Mouse (Mus musculus): ENCODE measurements around the gene AC140267.1.

Gene AC140267.1

DNA sequence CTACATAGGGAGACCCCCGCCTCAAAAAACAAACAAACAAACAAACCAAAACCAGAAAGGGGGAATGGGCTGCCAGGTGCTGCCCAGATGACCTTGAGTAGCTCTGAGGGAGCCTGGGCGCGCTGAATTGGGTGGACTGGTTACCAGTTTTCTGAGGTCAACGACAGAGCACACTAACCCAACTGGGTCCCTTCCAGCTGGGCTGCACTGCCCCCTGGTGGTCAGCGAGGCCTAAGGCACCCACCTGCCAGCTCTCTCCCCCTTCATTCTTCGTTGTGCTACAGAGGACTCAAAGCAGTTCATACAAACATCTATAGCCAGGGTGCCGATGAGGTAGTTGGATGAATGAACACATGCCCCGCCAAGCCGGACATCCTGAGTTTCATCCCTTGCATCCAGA lies 10.4 kb upstream of the AC140267.1 start:
- in situ Hi-C loops (cut with MboI; ENCODE audit: unreplicated experiment in 2 of 2): loop anchor here (5.0 to 10.0 kb wide), 3 partner anchors 37 to 1000 kb away; partner anchors contain the start of genes Gm49486 (in 1 of the 2), Pick1 (in 1 of the 2), Rpl3 (in 1 of the 2) and Rps19bp1 (in 1 of the 2)

DNA sequence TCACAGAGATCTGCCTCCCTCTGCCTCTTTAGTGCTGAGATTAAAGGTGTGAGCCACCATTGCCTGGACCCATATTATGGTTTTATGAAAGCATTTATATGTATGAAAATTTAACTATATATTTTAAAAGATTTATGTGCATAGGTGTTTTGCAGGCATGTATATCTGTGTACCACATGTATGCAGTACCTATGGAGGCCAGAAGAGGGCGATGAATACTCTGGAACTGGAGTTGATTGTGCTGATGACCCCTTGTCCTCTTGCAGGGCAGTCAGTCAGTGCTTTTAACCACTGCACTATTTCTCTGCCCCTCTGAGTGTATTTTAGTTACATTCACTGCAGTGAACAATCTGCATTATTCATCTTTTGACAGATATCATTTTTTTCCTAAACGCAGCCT lies 9.8 kb upstream of the AC140267.1 start:
- in situ Hi-C loops (cut with MboI; ENCODE audit: unreplicated experiment in 2 of 2): loop anchor here (5.0 to 10.0 kb wide), 3 partner anchors 37 to 1001 kb away; partner anchors contain the start of genes Gm49486 (in 1 of the 2), Pick1 (in 1 of the 2), Rpl3 (in 1 of the 2) and Rps19bp1 (in 1 of the 2)

DNA sequence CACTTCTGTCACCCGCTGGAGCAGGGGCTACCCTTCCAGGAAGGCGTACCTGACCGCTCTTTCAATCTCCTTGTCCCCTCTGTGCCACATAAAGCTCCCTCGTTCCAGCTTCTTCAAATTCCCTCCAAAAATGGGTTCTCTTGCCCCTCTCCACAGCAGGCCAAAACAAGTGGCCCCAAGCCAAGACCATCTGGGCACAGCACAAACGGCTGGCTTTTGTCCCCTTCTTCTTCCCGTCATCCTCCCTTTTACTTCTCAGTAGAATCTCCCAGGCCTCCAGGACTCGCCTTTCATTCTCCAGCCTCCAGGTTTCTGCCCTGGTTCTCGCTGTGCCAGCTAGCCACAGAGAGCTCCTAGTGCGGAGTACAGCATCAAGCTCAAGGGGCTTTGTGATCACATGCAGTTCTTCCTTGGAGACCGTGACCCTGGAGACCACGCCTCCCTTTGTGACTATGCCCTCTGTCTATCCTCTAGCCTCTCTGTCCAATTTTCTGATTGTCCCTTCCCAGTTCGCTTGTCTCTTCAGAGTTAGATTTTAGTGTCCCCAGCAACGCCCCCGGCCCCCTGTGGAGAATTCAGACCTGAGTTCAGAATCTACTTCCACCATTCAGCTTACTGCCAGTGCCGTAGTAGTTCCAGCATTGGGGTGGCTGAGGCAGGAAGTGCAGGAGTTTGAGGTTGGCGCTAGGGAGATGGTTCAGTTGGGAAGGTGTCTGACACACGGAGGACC lies 7.4 kb upstream of the AC140267.1 start:
- in situ Hi-C loops (cut with MboI; ENCODE audit: unreplicated experiment in 2 of 2): loop anchor here (5.0 to 10.0 kb wide), 3 partner anchors 34 to 1003 kb away; partner anchors contain the start of genes Gm49486 (in 1 of the 2), Pick1 (in 1 of the 2), Rpl3 (in 1 of the 2) and Rps19bp1 (in 1 of the 2)

DNA sequence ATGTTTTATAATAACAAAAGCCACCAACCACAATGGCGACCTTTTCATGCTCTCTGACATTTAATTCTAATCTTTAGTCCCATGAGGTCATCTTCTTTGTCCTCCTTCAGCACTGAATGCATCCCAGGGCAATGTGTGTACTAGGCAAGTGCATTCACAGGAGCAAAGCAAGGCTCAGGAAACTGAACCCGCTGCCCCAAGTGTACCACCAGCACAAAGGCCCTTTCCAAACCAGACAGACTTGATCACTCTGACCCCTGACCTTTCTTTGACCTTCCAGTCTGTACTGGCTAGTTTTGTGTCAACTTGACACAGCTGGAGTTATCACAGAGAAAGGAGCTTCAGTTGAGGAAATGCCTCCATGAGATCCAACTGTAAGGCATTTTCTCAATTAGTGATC lies 3.3 kb upstream of the AC140267.1 start:
- in situ Hi-C loops (cut with MboI; ENCODE audit: unreplicated experiment in 2 of 2): no loop called here

DNA sequence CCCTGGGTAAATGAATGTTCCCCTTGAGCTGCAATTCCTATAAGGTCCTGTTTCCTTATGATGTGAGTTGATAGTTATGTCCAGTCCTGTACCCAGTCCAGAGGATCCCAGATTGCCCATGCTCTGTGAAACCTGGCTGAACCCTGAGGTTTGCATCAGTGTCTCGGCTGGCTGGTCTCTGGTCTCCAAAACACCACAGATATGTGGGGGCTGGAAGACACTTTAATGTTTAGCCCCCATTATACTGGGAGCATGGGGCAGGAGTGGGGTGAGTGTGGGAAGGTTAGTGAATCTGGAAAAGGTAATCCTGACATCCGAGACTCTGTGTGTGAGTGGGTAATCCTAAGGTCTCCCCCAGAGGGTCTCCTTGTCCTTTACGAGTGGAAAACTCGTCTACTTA lies 2.6 kb upstream of the AC140267.1 start:
- in situ Hi-C loops (cut with MboI; ENCODE audit: unreplicated experiment in 2 of 2): no loop called here

DNA sequence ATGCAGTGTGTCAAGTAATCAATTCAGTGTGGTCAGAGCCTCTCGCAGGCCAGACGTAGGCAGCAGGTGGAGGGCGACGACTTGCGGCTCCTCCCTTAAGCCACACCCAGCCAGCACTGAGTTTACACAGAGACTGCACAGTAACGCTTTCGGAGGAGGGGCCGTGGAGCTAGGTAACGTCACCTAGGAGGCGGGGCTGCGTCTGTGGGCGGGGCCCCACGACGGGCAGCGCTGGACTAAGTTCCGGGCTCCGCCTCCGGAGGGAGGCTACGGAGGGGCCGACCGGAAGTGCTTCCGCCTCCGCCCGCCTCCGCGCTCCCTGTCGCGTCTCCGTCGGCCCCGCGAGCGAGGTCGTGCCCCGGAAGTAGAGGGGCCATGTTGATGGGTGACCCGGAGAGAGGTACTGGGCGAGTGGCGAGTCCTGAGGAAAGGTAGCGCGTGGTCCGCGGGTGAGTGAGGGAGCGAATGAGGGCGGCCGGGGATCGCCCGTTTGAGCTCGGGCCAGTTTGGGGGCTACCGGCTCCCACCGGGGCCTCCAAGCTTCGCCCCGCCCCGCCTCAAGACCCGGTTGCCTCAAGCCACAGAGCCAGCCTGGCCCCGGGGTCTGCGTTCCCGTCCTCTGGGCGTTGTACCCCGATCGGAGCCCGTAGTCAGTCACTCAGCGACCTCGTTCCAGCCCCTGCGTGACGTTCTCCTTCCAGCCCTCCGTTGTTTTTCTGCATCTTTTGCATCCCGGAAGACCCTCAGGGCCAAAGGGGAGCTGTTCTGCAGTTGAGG lies 1.7 kb upstream of the AC140267.1 start, which contains the start of gene Mief1:
Gene Mief1 (plus strand): TSS at position 286 of the 777 bp plus-strand sequence.
- in situ Hi-C loops (cut with MboI; ENCODE audit: unreplicated experiment in 2 of 2): no loop called here

DNA sequence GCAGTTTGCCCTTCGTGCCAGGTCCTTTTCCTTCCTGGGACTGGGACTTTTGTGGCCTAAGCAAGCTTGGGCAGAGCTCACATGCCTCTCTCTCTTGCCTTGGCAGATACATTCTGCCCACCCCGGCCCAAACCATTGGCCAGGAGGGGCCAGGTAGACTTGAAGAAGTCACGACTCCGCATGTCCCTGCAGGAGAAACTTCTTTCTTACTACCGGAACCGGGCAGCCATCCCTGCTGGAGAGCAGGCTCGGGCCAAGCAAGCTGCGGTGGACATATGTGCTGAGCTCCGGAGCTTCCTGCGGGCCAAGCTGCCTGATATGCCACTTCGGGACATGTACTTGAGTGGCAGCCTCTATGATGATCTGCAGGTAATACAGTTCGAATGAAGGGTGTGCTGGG lies 12.5 kb downstream of the AC140267.1 start:
- in situ Hi-C loops (cut with MboI; ENCODE audit: unreplicated experiment in 2 of 2): no loop called here

DNA sequence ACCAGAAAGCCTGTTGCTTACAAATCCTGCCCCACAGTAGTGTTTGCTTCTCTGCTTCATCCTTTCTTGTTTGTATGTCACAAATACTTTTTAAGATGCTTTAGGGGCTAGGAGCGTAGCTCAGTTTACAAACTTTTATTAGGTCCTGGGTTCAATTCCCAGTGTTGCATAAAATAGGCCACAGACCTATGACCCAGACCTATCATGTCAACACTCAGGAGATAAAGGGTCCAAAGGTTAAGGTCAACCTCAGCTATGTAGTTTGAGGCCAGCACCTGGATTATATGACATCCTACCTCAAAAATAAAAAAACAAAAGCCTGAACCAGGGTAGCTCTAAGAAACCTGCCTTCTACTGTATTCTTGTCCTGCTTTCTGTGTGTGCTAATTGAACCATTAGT lies 13.0 kb downstream of the AC140267.1 start:
- in situ Hi-C loops (cut with MboI; ENCODE audit: unreplicated experiment in 2 of 2): no loop called here

DNA sequence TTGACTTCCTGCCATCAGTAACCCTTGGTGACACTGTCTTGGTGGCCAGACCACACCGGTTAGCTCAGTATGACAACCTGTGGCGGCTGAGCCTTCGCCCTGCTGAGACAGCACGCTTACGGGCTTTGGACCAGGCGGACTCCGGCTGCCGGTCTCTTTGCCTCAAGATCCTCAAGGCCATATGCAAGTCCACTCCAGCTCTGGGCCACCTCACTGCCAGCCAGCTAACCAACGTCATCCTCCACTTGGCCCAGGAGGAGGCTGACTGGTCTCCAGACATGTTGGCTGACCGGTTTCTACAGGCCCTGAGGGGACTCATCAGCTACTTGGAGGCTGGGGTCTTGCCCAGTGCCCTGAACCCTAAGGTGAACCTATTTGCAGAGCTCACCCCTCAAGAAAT lies 14.0 kb downstream of the AC140267.1 start:
- in situ Hi-C loops (cut with MboI; ENCODE audit: unreplicated experiment in 2 of 2): loop anchor here (25.0 kb wide), 2 partner anchors 688 to 1113 kb away; partner anchors contain the start of genes Adsl (in 1 of the 2) and Slc25a17 (in 1 of the 2)

DNA sequence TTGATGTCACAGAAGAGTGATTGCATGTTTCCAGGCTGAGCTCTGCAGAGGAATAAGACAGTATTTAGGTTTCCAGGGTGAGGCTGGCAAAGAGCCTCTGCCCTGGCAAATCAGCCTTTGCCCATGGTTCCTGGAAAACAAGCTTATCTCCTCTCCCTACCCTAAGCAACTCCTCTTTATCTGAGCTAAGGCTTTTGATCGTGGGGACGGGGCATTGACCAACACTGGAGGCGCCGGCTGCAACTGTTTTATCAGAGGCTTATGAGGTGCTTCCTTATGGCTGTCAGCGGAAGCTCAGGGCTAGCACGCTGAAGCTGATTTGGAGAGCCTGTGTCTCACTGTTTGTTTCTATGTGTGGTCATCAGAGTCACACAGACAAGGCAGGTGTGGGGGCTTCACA lies 15.0 kb downstream of the AC140267.1 start:
- in situ Hi-C loops (cut with MboI; ENCODE audit: unreplicated experiment in 2 of 2): loop anchor here (25.0 kb wide), 2 partner anchors 687 to 1112 kb away; partner anchors contain the start of genes Adsl (in 1 of the 2) and Slc25a17 (in 1 of the 2)

DNA sequence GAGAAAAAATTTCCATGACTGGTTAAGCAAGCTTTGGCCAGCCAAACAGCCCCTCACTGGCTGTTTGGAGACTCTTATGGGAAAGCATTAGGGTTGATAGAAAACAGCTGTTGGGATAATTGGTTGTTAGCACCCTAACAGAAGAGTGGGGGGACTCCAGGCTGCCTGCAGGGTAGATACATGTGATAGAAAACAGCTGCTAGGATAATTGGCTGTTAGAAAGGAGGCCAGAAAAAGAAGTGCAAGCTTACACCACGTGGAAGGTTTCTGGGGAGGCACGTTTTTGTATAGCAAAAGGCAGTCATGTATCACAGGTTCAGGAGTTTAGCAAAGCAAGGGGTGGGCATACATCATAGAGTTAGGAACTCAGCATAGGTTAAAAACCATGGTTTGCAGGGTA lies 17.9 kb downstream of the AC140267.1 start:
- in situ Hi-C loops (cut with MboI; ENCODE audit: unreplicated experiment in 2 of 2): loop anchor here (25.0 kb wide), 2 partner anchors 684 to 1109 kb away; partner anchors contain the start of genes Adsl (in 1 of the 2) and Slc25a17 (in 1 of the 2)

DNA sequence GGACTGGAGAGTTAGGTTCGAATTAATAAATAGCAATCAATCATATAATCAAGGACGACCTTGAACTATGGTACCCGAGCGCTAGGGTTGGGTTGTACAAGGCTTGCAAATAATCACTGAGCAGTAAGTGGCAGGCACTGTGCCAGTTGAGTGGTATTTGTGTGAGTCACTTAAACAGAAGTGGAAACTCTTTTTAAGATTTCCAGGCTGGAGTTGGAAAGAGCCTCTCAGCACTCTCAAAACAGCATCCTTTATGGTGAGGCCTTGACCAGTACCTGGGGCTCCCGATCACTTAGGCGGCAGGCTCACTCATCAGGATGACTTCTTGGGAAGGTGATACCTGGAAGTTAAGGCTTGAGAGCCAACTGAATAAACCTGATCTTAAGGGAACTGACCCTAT lies 18.6 kb downstream of the AC140267.1 start:
- in situ Hi-C loops (cut with MboI; ENCODE audit: unreplicated experiment in 2 of 2): loop anchor here (25.0 kb wide), 2 partner anchors 683 to 1108 kb away; partner anchors contain the start of genes Adsl (in 1 of the 2) and Slc25a17 (in 1 of the 2)

DNA sequence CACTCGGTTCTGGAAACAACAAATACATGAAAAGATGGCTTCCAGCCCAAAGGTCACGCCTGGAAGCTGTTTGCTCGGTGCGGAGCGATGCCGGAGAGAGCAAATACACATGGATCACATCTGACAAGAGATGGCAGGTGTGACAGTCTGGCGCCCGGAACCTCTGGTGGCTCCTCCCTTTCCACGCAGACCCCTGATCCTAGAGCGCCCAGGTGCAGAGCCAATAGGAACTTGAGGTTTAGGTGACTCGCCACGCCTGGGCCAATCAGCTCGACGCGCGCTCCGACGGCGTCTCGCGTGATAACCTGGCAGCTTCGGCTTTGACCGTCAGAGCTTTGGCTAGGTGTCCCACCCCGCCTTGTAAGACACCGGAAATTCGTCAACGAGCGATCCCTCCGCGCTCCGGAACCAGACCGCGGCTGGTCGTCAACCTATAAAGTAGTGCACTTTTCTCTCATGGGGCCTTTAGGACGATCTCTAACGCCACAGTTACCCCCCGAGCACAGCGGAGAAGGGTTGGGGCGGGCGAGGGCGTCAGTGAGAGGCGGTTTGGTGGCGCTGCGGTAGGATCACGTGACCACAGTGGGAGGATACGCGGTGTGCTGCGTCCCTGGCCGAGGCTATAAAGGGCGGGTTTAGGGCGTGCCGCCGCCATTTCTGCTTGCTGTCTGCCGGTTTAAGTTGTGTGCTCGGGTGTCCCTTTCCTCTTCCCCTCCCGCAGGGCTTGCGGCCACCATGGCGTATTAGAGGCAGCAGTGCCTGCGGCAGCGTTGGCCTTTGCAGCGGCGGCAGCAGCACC lies 19.4 kb downstream of the AC140267.1 start, which contains the start of gene Atf4:
Gene Atf4 (plus strand): TSS at position 338 of the 799 bp plus-strand sequence.
- in situ Hi-C loops (cut with MboI; ENCODE audit: unreplicated experiment in 2 of 2): loop anchor here (25.0 kb wide), 2 partner anchors 682 to 1107 kb away; partner anchors contain the start of genes Adsl (in 1 of the 2) and Slc25a17 (in 1 of the 2)

DNA sequence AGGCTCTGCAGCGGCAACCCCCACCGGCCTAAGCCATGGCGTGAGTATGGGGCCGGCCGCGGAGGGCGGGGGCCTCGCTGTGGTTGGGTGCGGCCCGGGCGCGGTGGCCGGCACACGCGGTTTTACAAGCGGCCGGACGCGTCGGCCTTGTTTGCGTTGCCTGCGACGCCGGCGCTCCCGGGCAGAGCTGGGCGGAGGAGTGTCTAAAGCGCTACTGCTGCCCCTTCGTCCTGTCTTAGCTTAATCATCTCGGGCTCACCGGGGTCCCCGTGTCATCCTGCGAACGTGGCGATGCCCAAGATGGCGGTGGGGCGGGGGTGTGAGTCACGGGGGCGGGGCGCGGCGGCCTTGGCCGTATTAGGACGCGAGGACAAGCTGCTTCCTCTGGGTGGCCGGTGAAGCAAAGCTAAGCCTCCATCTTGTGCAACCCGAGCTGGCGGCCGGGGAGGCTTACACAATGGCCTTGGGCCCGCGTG lies 20.0 kb downstream of the AC140267.1 start:
- in situ Hi-C loops (cut with MboI; ENCODE audit: unreplicated experiment in 2 of 2): loop anchor here (25.0 kb wide), 2 partner anchors 682 to 1107 kb away; partner anchors contain the start of genes Adsl (in 1 of the 2) and Slc25a17 (in 1 of the 2)

DNA sequence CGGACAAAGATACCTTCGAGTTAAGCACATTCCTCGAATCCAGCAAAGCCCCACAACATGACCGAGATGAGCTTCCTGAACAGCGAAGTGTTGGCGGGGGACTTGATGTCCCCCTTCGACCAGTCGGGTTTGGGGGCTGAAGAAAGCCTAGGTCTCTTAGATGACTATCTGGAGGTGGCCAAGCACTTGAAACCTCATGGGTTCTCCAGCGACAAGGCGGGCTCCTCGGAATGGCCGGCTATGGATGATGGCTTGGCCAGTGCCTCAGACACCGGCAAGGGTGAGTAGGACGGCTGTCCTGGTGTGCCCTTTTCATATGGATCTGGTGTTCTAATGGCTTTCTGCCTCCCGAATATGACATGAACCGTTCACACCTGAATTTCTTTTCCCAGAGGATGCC lies 20.6 kb downstream of the AC140267.1 start:
- in situ Hi-C loops (cut with MboI; ENCODE audit: unreplicated experiment in 2 of 2): loop anchor here (25.0 kb wide), 2 partner anchors 681 to 1106 kb away; partner anchors contain the start of genes Adsl (in 1 of the 2) and Slc25a17 (in 1 of the 2)

DNA sequence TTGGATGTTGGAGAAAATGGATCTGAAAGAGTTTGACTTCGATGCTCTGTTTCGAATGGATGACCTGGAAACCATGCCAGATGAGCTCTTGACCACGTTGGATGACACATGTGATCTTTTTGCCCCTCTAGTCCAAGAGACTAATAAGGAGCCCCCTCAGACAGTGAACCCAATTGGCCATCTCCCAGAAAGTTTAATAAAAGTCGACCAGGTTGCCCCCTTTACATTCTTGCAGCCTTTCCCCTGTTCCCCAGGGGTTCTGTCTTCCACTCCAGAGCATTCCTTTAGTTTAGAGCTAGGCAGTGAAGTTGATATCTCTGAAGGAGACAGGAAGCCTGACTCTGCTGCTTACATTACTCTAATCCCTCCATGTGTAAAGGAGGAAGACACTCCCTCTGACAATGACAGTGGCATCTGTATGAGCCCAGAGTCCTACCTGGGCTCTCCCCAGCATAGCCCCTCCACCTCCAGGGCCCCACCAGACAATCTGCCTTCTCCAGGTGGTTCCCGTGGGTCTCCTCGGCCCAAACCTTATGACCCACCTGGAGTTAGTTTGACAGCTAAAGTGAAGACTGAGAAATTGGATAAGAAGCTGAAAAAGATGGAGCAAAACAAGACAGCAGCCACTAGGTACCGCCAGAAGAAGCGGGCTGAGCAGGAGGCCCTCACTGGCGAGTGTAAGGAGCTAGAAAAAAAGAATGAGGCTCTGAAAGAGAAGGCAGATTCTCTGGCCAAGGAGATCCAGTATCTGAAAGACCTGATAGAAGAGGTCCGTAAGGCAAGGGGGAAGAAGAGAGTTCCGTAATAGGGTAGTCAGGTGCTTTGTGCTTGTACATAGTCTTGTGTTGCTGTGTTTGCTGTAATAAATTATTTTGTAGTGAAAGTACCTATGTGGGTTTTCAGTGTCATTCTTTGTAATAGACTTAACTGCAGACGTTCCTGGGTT lies 21.3 kb downstream of the AC140267.1 start:
- in situ Hi-C loops (cut with MboI; ENCODE audit: unreplicated experiment in 2 of 2): loop anchor here (25.0 kb wide), 2 partner anchors 680 to 1105 kb away; partner anchors contain the start of genes Adsl (in 1 of the 2) and Slc25a17 (in 1 of the 2)

DNA sequence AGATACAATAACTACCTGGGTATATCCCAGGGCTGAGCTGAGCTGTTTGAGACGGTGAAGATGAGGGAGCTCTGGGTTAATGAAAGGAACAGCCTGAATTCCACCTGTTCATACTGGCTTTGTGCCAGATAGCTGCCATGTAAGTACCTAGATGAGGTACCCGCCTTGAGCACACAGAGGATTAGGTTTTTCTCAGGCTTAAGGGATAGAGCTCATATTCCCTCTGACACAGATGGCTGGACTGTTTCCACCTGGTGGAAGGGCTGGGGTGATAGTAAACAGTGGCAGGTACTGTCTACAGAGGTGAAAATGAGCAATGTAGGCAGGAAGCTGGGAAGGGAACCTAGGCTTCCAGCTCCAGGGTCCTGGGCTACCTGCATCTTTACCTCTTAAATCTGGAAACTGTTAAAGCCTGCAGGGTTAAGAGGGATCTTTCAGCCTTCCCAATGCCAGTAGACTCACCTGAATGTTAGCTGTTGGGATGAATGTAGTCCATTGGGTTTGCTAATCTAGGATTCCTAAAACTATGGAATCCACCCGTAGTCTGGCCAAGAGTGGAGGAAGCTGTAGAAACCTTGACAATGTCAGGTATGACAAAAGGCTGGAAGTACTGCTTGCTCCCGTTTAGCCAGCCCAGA lies 22.1 kb downstream of the AC140267.1 start:
- in situ Hi-C loops (cut with MboI; ENCODE audit: unreplicated experiment in 2 of 2): loop anchor here (25.0 kb wide), 2 partner anchors 680 to 1105 kb away; partner anchors contain the start of genes Adsl (in 1 of the 2) and Slc25a17 (in 1 of the 2)

All from v-Abl transformed pro-B cells (cell line).